Mouse (Mus musculus): ENCODE data around the gene Col6a6. TPM values are rescaled to one million over a fixed set of nuclear protein-coding genes. Genes with fewer than 3 reads are reported as not detected.
A peak's percentile ranks its signal among the peaks of the same experiment; 100 is the strongest.
"Not testable (repeated sequence)": the region's sequence is repeated elsewhere in the genome, so short reads cannot be mapped to it uniquely, and the experiment has no call there.

Gene Col6a6
- total RNA-seq, 2 experiments from 2014 or later: 0.60 to 0.71 TPM

- no peak for DNase-seq (ENCODE audit: low spot score in 2 of 2)
Measured at GRCm38 (mm10) chr9:105675941-105676340, 152.0 kb downstream of the Col6a6 start.

GRCm38 (mm10) chr9:105672032-105672431 is 155.9 kb downstream of the Col6a6 start:
- no peak for DNase-seq (ENCODE audit: low spot score in 2 of 2)

- no peak for DNase-seq (ENCODE audit: low spot score in 2 of 2)
Measured at GRCm38 (mm10) chr9:105670916-105671315, 157.0 kb downstream of the Col6a6 start.

GRCm38 (mm10) chr9:105665269-105665668 is 162.7 kb downstream of the Col6a6 start:
- DNase-seq (ENCODE audit: low spot score in 2 of 2): no peak

- no peak for DNase-seq (ENCODE audit: low spot score in 2 of 2)
Measured at GRCm38 (mm10) chr9:105659877-105660276, 168.1 kb downstream of the Col6a6 start.

- DNase-seq (ENCODE audit: low spot score in 2 of 2): no peak
Measured at GRCm38 (mm10) chr9:105658216-105658615, 169.7 kb downstream of the Col6a6 start.

GRCm38 (mm10) chr9:105656189-105656588 is 171.8 kb downstream of the Col6a6 start:
- DNase-seq (ENCODE audit: low spot score in 2 of 2): no peak

GRCm38 (mm10) chr9:105642460-105643371 is 185.2 kb downstream of the Col6a6 start, which contains the start of gene Pik3r4:
Gene Pik3r4, plus strand, starts transcription at chr9:105642978.
- peak; percentile 76 to 89 for DNase-seq (ENCODE audit: low spot score in 2 of 2)

GRCm38 (mm10) chr9:105641377-105641776 is 186.6 kb downstream of the Col6a6 start:
- DNase-seq (ENCODE audit: low spot score in 2 of 2): not testable (repeated sequence)

Other genes with a start within 250 kb of the Col6a6 start
- 10 to 100 TPM; 38.9 to 41.3 TPM for gene Pik3r4, start 185.2 kb downstream of the Col6a6 start, total RNA-seq (2021)
- 1 to 10 TPM; 1.2 to 2.4 TPM for gene Col6a5, start 132.5 kb upstream of the Col6a6 start, total RNA-seq (2021)

All from layer of hippocampus, postnatal 14 days (tissue).